Mouse (Mus musculus) olfactory bulb, adult 2 months (tissue): ENCODE data around the gene Islr. TPM values are rescaled to one million over a fixed set of nuclear protein-coding genes. Genes with fewer than 3 reads are reported as not detected.
A peak's percentile ranks its signal among the peaks of the same experiment; 100 is the strongest.

Experiments
- H3K27ac ChIP-seq: fragments of 200-500 bp; 2 replicates; pipeline ENCODE4 v1.5.1; 2012; ENCODE audit warnings: low read depth, low read length; ENCODE audit not compliant: insufficient read depth
- H3K4me1 ChIP-seq: fragments of 200-500 bp; 2 replicates; pipeline ENCODE4 v1.6.1; 2012; ENCODE audit warnings: low read length; ENCODE audit not compliant: control insufficient read depth, insufficient read depth
- H3K4me3 ChIP-seq: fragments of 200-500 bp; 2 replicates; pipeline ENCODE4 v1.5.1; 2012; ENCODE audit warnings: mild to moderate bottlenecking, low read depth, low read length, moderate library complexity; ENCODE audit not compliant: insufficient read depth
- CTCF ChIP-seq: fragments of 200-500 bp; IDR thresholded peaks from 2 replicates; pipeline ENCODE4 v1.5.1; 2012; ENCODE audit warnings: low read depth, mild to moderate bottlenecking, low read length, moderate library complexity; ENCODE audit not compliant: insufficient read depth
- POLR2A ChIP-seq: fragments of 200-500 bp; IDR thresholded peaks from 2 replicates; pipeline ENCODE4 v1.6.1; 2012; ENCODE audit warnings: mild to moderate bottlenecking, low read depth, low read length, moderate library complexity; ENCODE audit not compliant: insufficient read depth
- WGBS: fragments of 180-500 bp; shearing (Covaris S2); methylation state at CpG from one replicate; pipeline ENCODE4 v1.1.7; 2018; 5-methylcytosine and 5-hydroxymethylcytosine counted together
- polyA plus RNA-seq: library from polyadenylated mRNA; stranded (reverse); fragments of >200 nt; gene quantifications from 2 replicates; pipeline ENCODE4 v1.2.4, GENCODE M21; 2012; ENCODE audit warnings: low replicate concordance; ENCODE audit not compliant: missing spikeins, insufficient read depth, insufficient read length

The Islr gene
- polyA plus RNA-seq, 1 experiment = not detected

GRCm38 (mm10) chr9:58111431-58111830, 92.7 kb downstream of the Islr start:
- Histone ChIP-seq H3K27ac (peak overlapping the region; percentile 89), H3K4me3 (no peak overlapping the region), H3K4me1 (peaks cover 67% of the 10 kb centered on the region)
- 37% methylated on average over 6 of the region's 6 CpGs for WGBS
- no peak for TF ChIP-seq CTCF
- no peak for TF ChIP-seq POLR2A

GRCm38 (mm10) chr9:58110787-58111186, 93.3 kb downstream of the Islr start:
- TF ChIP-seq CTCF (no peak), POLR2A (no peak)
- Histone ChIP-seq H3K4me3 (no peak overlapping the region), H3K4me1 (peaks cover 63% of the 10 kb centered on the region), H3K27ac (peak overlapping the region; percentile 89)
- 72% methylated on average over 5 of the region's 5 CpGs for WGBS

- TF ChIP-seq POLR2A = no peak
- TF ChIP-seq CTCF = no peak
- H3K27ac ChIP-seq = no peak overlapping the region
- WGBS = 60% methylated on average over 5 of the region's 5 CpGs
- H3K4me1 ChIP-seq = peaks cover 40% of the 10 kb centered on the region
- no peak overlapping the region for H3K4me3 ChIP-seq
Measured at GRCm38 (mm10) chr9:58107494-58107893, 96.6 kb downstream of the Islr start.

Other genes starting within 250 kb of the Islr start
- gene Cyp11a1, start 197.9 kb downstream of the Islr start, polyA plus RNA-seq = not detected in 2 replicates
- not detected in 2 replicates for gene Stra6, start 140.5 kb downstream of the Islr start, polyA plus RNA-seq
- gene Ccdc33, start 85.5 kb downstream of the Islr start, polyA plus RNA-seq = not detected in 2 replicates
- gene Islr2, start within 50 bp of the Islr start, polyA plus RNA-seq = not detected in 2 replicates
- gene Pml, start 45.5 kb upstream of the Islr start, polyA plus RNA-seq = not detected in 2 replicates
- not detected in 2 replicates for gene Stoml1, start 48.9 kb upstream of the Islr start, polyA plus RNA-seq
- gene Loxl1, start 108.9 kb upstream of the Islr start, polyA plus RNA-seq = not detected in 2 replicates
- gene Tbc1d21, start 166.1 kb upstream of the Islr start, polyA plus RNA-seq = not detected in 2 replicates